Mouse (Mus musculus) testis, postnatal 10 days (tissue): Measurements from ENCODE around the gene Slc26a5.

Source experiments
- DNase-seq: peaks from one replicate; pipeline ENCODE4 v3.0.0; 2021; ENCODE audit warnings: low spot score

Slc26a5 gene

GRCm38 (mm10) chr5:21865346-21866107 is at the start of gene Slc26a5:
TSS of gene Slc26a5 (minus strand) at chr5:21865604.
- DNase-seq: peak; percentile 42

GRCm38 (mm10) chr5:21914776-21915175 is 49.4 kb upstream of the Slc26a5 start:
- no peak for DNase-seq

GRCm38 (mm10) chr5:21912835-21913530 is 47.6 kb upstream of the Slc26a5 start:
- DNase-seq: no peak

- no peak for DNase-seq
These were observed 45.3 kb upstream of the Slc26a5 start for GRCm38 (mm10) chr5:21910726-21911125.

GRCm38 (mm10) chr5:21909713-21910112 is 44.3 kb upstream of the Slc26a5 start:
- no peak for DNase-seq

GRCm38 (mm10) chr5:21901411-21901810 is 36.0 kb upstream of the Slc26a5 start:
- no peak for DNase-seq

GRCm38 (mm10) chr5:21900891-21901290 is 35.5 kb upstream of the Slc26a5 start:
- DNase-seq: no peak

- no peak for DNase-seq
These were observed 33.5 kb upstream of the Slc26a5 start for GRCm38 (mm10) chr5:21898875-21899274.

GRCm38 (mm10) chr5:21896586-21896985 is 31.2 kb upstream of the Slc26a5 start:
- DNase-seq: no peak

- DNase-seq: no peak
These were observed 28.8 kb upstream of the Slc26a5 start for GRCm38 (mm10) chr5:21894168-21894567.

GRCm38 (mm10) chr5:21866750-21867149 is 1.3 kb upstream of the Slc26a5 start:
- DNase-seq: no peak

GRCm38 (mm10) chr5:21866311-21866712 is 908 bp upstream of the Slc26a5 start:
- DNase-seq: no peak

- DNase-seq: no peak
These were observed 6.8 kb downstream of the Slc26a5 start for GRCm38 (mm10) chr5:21858653-21859052.

GRCm38 (mm10) chr5:21851679-21852340 is 13.6 kb downstream of the Slc26a5 start:
- no peak for DNase-seq

- no peak for DNase-seq
These were observed 18.0 kb downstream of the Slc26a5 start for GRCm38 (mm10) chr5:21847438-21847837.

- DNase-seq: no peak
These were observed 18.7 kb downstream of the Slc26a5 start for GRCm38 (mm10) chr5:21846616-21847290.

GRCm38 (mm10) chr5:21844676-21845075 is 20.7 kb downstream of the Slc26a5 start:
- DNase-seq: no peak

GRCm38 (mm10) chr5:21831761-21832160 is 33.6 kb downstream of the Slc26a5 start:
- no peak for DNase-seq

- DNase-seq: no peak
These were observed 36.5 kb downstream of the Slc26a5 start for GRCm38 (mm10) chr5:21828855-21829254.

- DNase-seq: no peak
These were observed 37.8 kb downstream of the Slc26a5 start for GRCm38 (mm10) chr5:21827643-21828042.

- no peak for DNase-seq
These were observed 39.0 kb downstream of the Slc26a5 start for GRCm38 (mm10) chr5:21826370-21826769.

- peak; percentile 67 for DNase-seq
These were observed 51.4 kb downstream of the Slc26a5 start for GRCm38 (mm10) chr5:21813994-21814393.
